Mouse (Mus musculus) G1E (cell line): Measurements from ENCODE around the gene Figla.

Experiments used
- CTCF ChIP-seq: IDR thresholded peaks from 2 replicates; pipeline ENCODE4 v1.5.1; 2012; ENCODE audit warnings: low read depth, low read length, inconsistent platforms, mixed read lengths
- TAL1 ChIP-seq: conservative IDR thresholded peaks from 2 replicates; pipeline ENCODE4 v1.6.1; 2012; ENCODE audit warnings: low read depth, low read length, inconsistent platforms, mixed read lengths

DNA sequence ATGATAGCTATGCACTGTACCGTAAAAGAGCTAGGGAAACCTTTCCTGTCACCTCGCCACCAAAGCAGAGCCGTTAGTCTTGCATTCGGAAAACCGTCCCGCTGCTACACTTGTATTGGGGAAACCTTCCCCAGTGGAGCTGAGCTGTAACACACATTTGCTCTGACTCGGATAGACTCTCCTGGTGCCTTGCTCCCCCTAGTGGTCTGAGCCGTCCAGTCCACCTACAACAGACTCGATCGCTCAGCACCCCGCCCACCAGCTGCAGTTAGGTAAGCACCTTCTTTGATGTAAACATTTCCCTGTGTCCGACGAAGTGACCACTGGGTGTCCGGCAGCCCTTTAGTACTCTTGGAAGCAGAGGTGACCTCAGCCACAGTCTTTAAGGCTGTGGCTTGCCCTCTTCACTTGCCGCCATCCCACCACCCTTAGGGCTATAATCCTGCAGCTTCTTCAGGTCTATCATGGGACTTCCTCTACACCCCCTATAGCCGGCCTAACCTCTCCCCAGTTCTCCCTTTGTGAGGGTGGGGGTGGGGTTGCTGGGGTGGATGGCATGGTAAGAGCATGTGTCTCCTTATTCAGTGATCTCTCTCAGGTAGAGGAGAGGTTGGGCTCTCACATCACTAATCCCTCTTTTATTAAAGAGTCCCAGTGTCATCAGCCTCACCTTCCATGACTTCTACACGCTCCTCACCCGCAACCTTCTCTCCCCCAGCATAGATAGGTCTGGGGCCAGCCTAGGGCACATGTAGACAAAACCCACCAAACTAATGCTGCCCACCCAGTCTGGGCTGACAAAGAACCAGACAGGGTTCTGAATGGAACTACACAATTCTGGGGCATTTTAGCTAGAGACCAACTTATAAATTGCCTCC, 11.5 kb upstream of the Figla start:
- TF ChIP-seq CTCF (peak; percentile 87), TAL1 (no peak)
